Mouse (Mus musculus) CH12.LX (cell line): ENCODE results near the gene Glo1. TPM values are rescaled to one million over a fixed set of nuclear protein-coding genes. Genes with fewer than 3 reads are reported as not detected.

Source experiments
- DNase-seq: peaks from one replicate; pipeline ENCODE4 v3.0.0-alpha.2; 2013; ENCODE audit errors: extremely low read depth
- H3K27ac ChIP-seq: 2 replicates; pipeline ENCODE4 v1.5.1; 2012; ENCODE audit warnings: low read depth, mild to moderate bottlenecking, control low read depth, moderate library complexity; ENCODE audit not compliant: insufficient read depth
- H3K27me3 ChIP-seq: replicated peaks from 2 replicates; pipeline ENCODE3; 2012; ENCODE audit warnings: inconsistent platforms
- H3K36me3 ChIP-seq, 2 experiments: replicated peaks in 1 of 2; 2 replicates each; pipeline versions ENCODE3 to v1.6.1; 2012; ENCODE audit warnings: inconsistent platforms in 1 of 2, low read length in 1 of 2, mild to moderate bottlenecking in 1 of 2, mixed read lengths in 1 of 2, moderate library complexity in 1 of 2; ENCODE audit not compliant: control insufficient read depth in 1 of 2, insufficient read depth in 1 of 2
- H3K4me1 ChIP-seq, 2 experiments: 2 replicates each; pipeline ENCODE4 v1.6.1; 2012; ENCODE audit warnings: inconsistent platforms in 1 of 2, moderate library complexity in 1 of 2; ENCODE audit not compliant: insufficient read depth in 2 of 2, control insufficient read depth in 1 of 2
- H3K4me2 ChIP-seq: 2 replicates; pipeline ENCODE4 v1.6.1; 2012; ENCODE audit warnings: low read depth, mild to moderate bottlenecking, control low read depth; ENCODE audit not compliant: poor library complexity, insufficient read depth, severe bottlenecking
- H3K4me3 ChIP-seq, 3 experiments: fragments of 150-350 bp in 1 of 3; sonication (generic) in 1 of 3; replicated peaks in 1 of 3; 2 replicates each; pipeline versions ENCODE3 to v1.5.1; 2011 to 2012; ENCODE audit warnings: low read depth in 2 of 3, low read length in 2 of 3, mild to moderate bottlenecking in 2 of 3, moderate library complexity in 2 of 3, control low read depth in 1 of 3, improper control_type of control experiment in 1 of 3, inconsistent platforms in 1 of 3, mixed read lengths in 1 of 3; ENCODE audit not compliant: poor library complexity in 1 of 3
- H3K79me2 ChIP-seq: replicated peaks from 2 replicates; pipeline ENCODE4 v1.6.1; 2012; ENCODE audit warnings: mild to moderate bottlenecking, moderate library complexity; ENCODE audit not compliant: control insufficient read depth, poor library complexity, insufficient read depth, severe bottlenecking; ENCODE audit errors: extremely low read depth
- H3K9ac ChIP-seq: 2 replicates; pipeline ENCODE4 v1.6.1; 2012; ENCODE audit warnings: low read depth, mild to moderate bottlenecking, control low read depth, moderate library complexity; ENCODE audit not compliant: insufficient read depth
- H3K9me3 ChIP-seq: replicated peaks from 2 replicates; pipeline ENCODE3; 2012; ENCODE audit warnings: low read length, inconsistent platforms, mixed read lengths
- CHD1 ChIP-seq: IDR thresholded peaks from 2 replicates; pipeline ENCODE4 v1.6.1; 2012; ENCODE audit warnings: low read depth, low read length, improper control_type of control experiment, inconsistent platforms
- CHD2 ChIP-seq: IDR thresholded peaks from 2 replicates; pipeline ENCODE4 v1.6.1; 2011; ENCODE audit warnings: low read length, improper control_type of control experiment
- E2F4 ChIP-seq: IDR thresholded peaks from 2 replicates; pipeline ENCODE4 v1.6.1; 2011; ENCODE audit warnings: low read depth, low read length, improper control_type of control experiment; ENCODE audit not compliant: insufficient replicate concordance
- EP300 ChIP-seq: IDR thresholded peaks from 2 replicates; pipeline ENCODE4 v1.6.1; 2011; ENCODE audit warnings: low read length, improper control_type of control experiment
- ETS1 ChIP-seq: conservative IDR thresholded peaks from 2 replicates; pipeline ENCODE4 v1.6.1; 2012; ENCODE audit warnings: low read depth, mild to moderate bottlenecking, inconsistent platforms, low read length, improper control_type of control experiment, moderate library complexity
- GABPA ChIP-seq: IDR thresholded peaks from 2 replicates; pipeline ENCODE4 v1.6.1; 2012; ENCODE audit warnings: low read depth, low read length, improper control_type of control experiment, inconsistent platforms; ENCODE audit not compliant: insufficient replicate concordance
- JUN ChIP-seq: IDR thresholded peaks from 2 replicates; pipeline ENCODE4 v1.6.1; 2011; ENCODE audit warnings: low read depth, mild to moderate bottlenecking, low read length, improper control_type of control experiment, moderate library complexity; ENCODE audit not compliant: insufficient read depth
- JUND ChIP-seq: conservative IDR thresholded peaks from 2 replicates; pipeline ENCODE4 v1.6.1; 2011; ENCODE audit warnings: low read depth, low read length, improper control_type of control experiment
- KAT2A ChIP-seq: IDR thresholded peaks from 2 replicates; pipeline ENCODE4 v1.6.1; 2012; ENCODE audit warnings: low read length, improper control_type of control experiment, inconsistent platforms; ENCODE audit not compliant: insufficient replicate concordance
- NELFE ChIP-seq: IDR thresholded peaks from 2 replicates; pipeline ENCODE4 v1.6.1; 2011; ENCODE audit warnings: low read depth, low read length, improper control_type of control experiment
- NRF1 ChIP-seq: IDR thresholded peaks from 2 replicates; pipeline ENCODE4 v1.6.1; 2014; ENCODE audit warnings: low read depth, mild to moderate bottlenecking, inconsistent platforms, low read length, improper control_type of control experiment, moderate library complexity
- POLR2A ChIP-seq: IDR thresholded peaks from 2 replicates; pipeline ENCODE4 v1.6.1; 2011; ENCODE audit warnings: low read depth, mild to moderate bottlenecking, improper control_type of control experiment, low read length
- RAD21 ChIP-seq: IDR thresholded peaks from 2 replicates; pipeline ENCODE4 v1.6.1; 2011; ENCODE audit warnings: low read depth, mild to moderate bottlenecking, low read length, improper control_type of control experiment, moderate library complexity
- RCOR1 ChIP-seq: conservative IDR thresholded peaks from 2 replicates; pipeline ENCODE4 v1.6.1; 2012; ENCODE audit warnings: low read depth, mild to moderate bottlenecking, inconsistent platforms, low read length, improper control_type of control experiment
- SIN3A ChIP-seq: IDR thresholded peaks from 2 replicates; pipeline ENCODE4 v1.6.1; 2012; ENCODE audit warnings: low read length, improper control_type of control experiment, inconsistent platforms
- TBP ChIP-seq: conservative IDR thresholded peaks from 2 replicates; pipeline ENCODE4 v1.6.1; 2011; ENCODE audit warnings: low read depth, low read length, improper control_type of control experiment
- TCF12 ChIP-seq: IDR thresholded peaks from 2 replicates; pipeline ENCODE4 v1.6.1; 2014; ENCODE audit warnings: low read depth, mild to moderate bottlenecking, inconsistent platforms, low read length, improper control_type of control experiment
- USF1 ChIP-seq: IDR thresholded peaks from 2 replicates; pipeline ENCODE4 v1.6.1; 2014; ENCODE audit warnings: low read depth, mild to moderate bottlenecking, inconsistent platforms, low read length, improper control_type of control experiment
- USF2 ChIP-seq: conservative IDR thresholded peaks from 2 replicates; pipeline ENCODE4 v1.6.1; 2011; ENCODE audit warnings: low read depth, low read length, improper control_type of control experiment
- ZMIZ1 ChIP-seq: IDR thresholded peaks from 2 replicates; pipeline ENCODE4 v1.6.1; 2012; ENCODE audit warnings: low read depth, mild to moderate bottlenecking, inconsistent platforms, low read length, improper control_type of control experiment
- dilution Hi-C: fragments of 300-500 bp; cut with MboI; formaldehyde crosslinking; loops from 2 replicates; pipeline ENCODE4 v1.14.3; 2020; ENCODE audit warnings: low sequenced_read_pairs; ENCODE audit not compliant: extremely low pct_unique_long_range_greater_than_20kb, extremely low pct_ligation_motif_present
- in situ Hi-C: fragments of 300-500 bp; cut with MboI; formaldehyde crosslinking; loops from 3 replicates; pipeline ENCODE4 v1.14.3; 2019; ENCODE audit warnings: low sequenced_read_pairs, low pct_ligation_motif_present, low pct_unique_long_range_greater_than_20kb, mixed read lengths
- polyA plus RNA-seq: library from polyadenylated mRNA; unstranded; fragments of >175 nt; gene quantifications from 2 replicates; pipeline ENCODE4 v1.2.1, GENCODE M21; 2012; ENCODE audit warnings: low read depth; ENCODE audit not compliant: insufficient read length
- total RNA-seq, 2 experiments: library from RNA; depleted of rRNA; stranded (reverse); fragments of 300-350 nt in 1 of 2; fragments of >200 nt in 1 of 2; gene quantifications; 2 replicates each; pipeline ENCODE4 v1.2.3; 2012 to 2014

The Glo1 gene
- total and polyA plus RNA-seq, 3 experiments: 143 to 283 (median 170) TPM

GRCm38 (mm10) chr17:30607909-30608495 lies 18.7 kb downstream of the Glo1 start:
- in situ Hi-C loops: no loop called here
- H3K27ac ChIP-seq: no peak overlapping the region

GRCm38 (mm10) chr17:30607330-30607729 lies 19.3 kb downstream of the Glo1 start:
- no peaks in the 10 kb centered on the region for H3K9me3 ChIP-seq
- H3K79me2 ChIP-seq: peaks cover 24% of the 10 kb centered on the region
- no peak overlapping the region for H3K4me3 ChIP-seq
- no peak overlapping the region for H3K9ac ChIP-seq
- H3K4me1 ChIP-seq: peaks cover 7 to 39% of the 10 kb centered on the region in 2 experiments
- no peak overlapping the region for H3K27ac ChIP-seq
- H3K27me3 ChIP-seq: no peaks in the 10 kb centered on the region
- no peak overlapping the region for H3K4me2 ChIP-seq
- peaks cover 18 to 73% of the 10 kb centered on the region in 2 experiments for H3K36me3 ChIP-seq
- dilution Hi-C loops: no loop called here
- TF ChIP-seq E2F4 (no peak), GABPA (no peak), NRF1 (no peak), USF1 (no peak), JUND (no peak), EP300 (no peak), NELFE (no peak), SIN3A (no peak), CHD1 (no peak), USF2 (no peak), TCF12 (no peak), TBP (no peak), ZMIZ1 (no peak), KAT2A (no peak), POLR2A (no peak), CHD2 (no peak), ETS1 (no peak)
- in situ Hi-C loops: no loop called here
- no peak for DNase-seq

More at GRCm38 (mm10) chr17:30607909-30608495, 18.7 kb downstream of the Glo1 start:
- no peak overlapping the region for H3K4me2 ChIP-seq
- H3K27me3 ChIP-seq: no peaks in the 10 kb centered on the region
- dilution Hi-C loops: no loop called here
- no peak for TF ChIP-seq NELFE
- no peak for TF ChIP-seq ETS1
- TF ChIP-seq JUN: no peak
- no peak for TF ChIP-seq RCOR1
- TF ChIP-seq GABPA: no peak
- TF ChIP-seq USF1: no peak
- no peak for TF ChIP-seq USF2
- no peak for TF ChIP-seq RAD21
- TF ChIP-seq, all 38 proteins: peak for 0
- Histone ChIP-seq H3K9me3 (no peaks in the 10 kb centered on the region), H3K4me1 (peaks cover 7 to 42% of the 10 kb centered on the region in 2 experiments), H3K36me3 (peaks cover 12 to 67% of the 10 kb centered on the region in 2 experiments), H3K9ac (no peak overlapping the region), H3K4me3 (no peak overlapping the region), H3K79me2 (peaks cover 24% of the 10 kb centered on the region)
- no peak for DNase-seq
